Mouse (Mus musculus) lung, postnatal 0 days (tissue): ENCODE measurements at regions not wholly inside any gene's neighbourhood (a gene's known extent, or its start where the extent isn't known, plus 50 kb on each side); places are given as distances from the start of the nearest gene placed in this dataset.
"Not testable (repeated sequence)": the region's sequence is repeated elsewhere in the genome, so short reads cannot be mapped to it uniquely, and the experiment has no call there.

ENCODE experiments used
- ATAC-seq: fragments of 200-750 bp; cut with Nextera tagmentation; 2 replicates; pipeline ENCODE4 v1.8.0; 2017; ENCODE audit warnings: moderate library complexity
- DNase-seq: peaks from one replicate; pipeline ENCODE4 v3.0.0-alpha.2; 2016; ENCODE audit warnings: low spot score
- H3K27ac ChIP-seq: fragments of 300-500 bp; sonication (generic); 2 replicates; pipeline ENCODE4 v1.5.1; 2014; ENCODE audit warnings: antibody characterized with exemption, mild to moderate bottlenecking, low read length, mixed read lengths
- H3K27me3 ChIP-seq: fragments of 300-500 bp; sonication (generic); replicated peaks from 2 replicates; pipeline ENCODE4 v1.6.1; 2014; ENCODE audit warnings: low read length, mixed read lengths; ENCODE audit not compliant: insufficient read depth
- H3K36me3 ChIP-seq: fragments of 300-500 bp; sonication (generic); 2 replicates; pipeline ENCODE4 v1.6.1; 2014; ENCODE audit warnings: low read length, mixed read lengths; ENCODE audit not compliant: insufficient read depth
- H3K4me1 ChIP-seq: fragments of 300-500 bp; sonication (generic); 2 replicates; pipeline ENCODE4 v1.6.1; 2014; ENCODE audit warnings: antibody characterized with exemption, low read depth, low read length, mixed read lengths; ENCODE audit not compliant: insufficient read depth
- H3K4me2 ChIP-seq: fragments of 300-500 bp; sonication (generic); replicated peaks from 2 replicates; pipeline ENCODE4 v1.6.1; 2014; ENCODE audit warnings: low read depth, mild to moderate bottlenecking, low read length, moderate library complexity, mixed read lengths
- H3K4me3 ChIP-seq: fragments of 300-500 bp; sonication (generic); 2 replicates; pipeline ENCODE4 v1.5.1; 2014; ENCODE audit warnings: low read depth, low read length
- H3K9ac ChIP-seq: fragments of 300-500 bp; sonication (generic); replicated peaks from 2 replicates; pipeline ENCODE4 v1.6.1; 2014; ENCODE audit warnings: low read depth, mild to moderate bottlenecking
- H3K9me3 ChIP-seq: fragments of 300-500 bp; sonication (generic); 2 replicates; pipeline ENCODE4 v1.6.1; 2016; ENCODE audit warnings: low read length, mixed read lengths
- CTCF ChIP-seq: IDR thresholded peaks from 2 replicates; pipeline ENCODE4 v1.5.1; 2016; ENCODE audit warnings: antibody characterized with exemption, mild to moderate bottlenecking
- EP300 ChIP-seq: IDR thresholded peaks from 2 replicates; pipeline ENCODE4 v1.6.1; 2016; ENCODE audit warnings: antibody characterized with exemption, mild to moderate bottlenecking, control low read depth
- WGBS: fragments of 180-500 bp; shearing (Covaris S2); extraction: QIAGEN DNeasy Blood & Tissue Kit; methylation state at CpG from one replicate; pipeline ENCODE4 v1.1.7; 2014; 5-methylcytosine and 5-hydroxymethylcytosine counted together

GRCm38 (mm10) chr6:5594011-5594410 is 97.9 kb upstream of the Pdk4 start:
- no peaks in the 10 kb centered on the region for H3K9me3 ChIP-seq
- H3K4me3 ChIP-seq = no peak overlapping the region
- TF ChIP-seq CTCF = peak; percentile 23; the same call in 1 of the 2 replicates
- TF ChIP-seq EP300 = no peak
- no peak overlapping the region for H3K27ac ChIP-seq
- no peaks in the 10 kb centered on the region for H3K27me3 ChIP-seq
- DNase-seq = peak; percentile 35
- peak; percentile 52; the same call in 1 of the 2 replicates for ATAC-seq
- WGBS = 40% methylated on average over 6 of the region's 6 CpGs
- H3K4me1 ChIP-seq = no peaks in the 10 kb centered on the region
- no peak overlapping the region for H3K9ac ChIP-seq
- no peaks in the 10 kb centered on the region for H3K36me3 ChIP-seq
- no peak overlapping the region for H3K4me2 ChIP-seq

GRCm38 (mm10) chr6:5589635-5590034 is 93.5 kb upstream of the Pdk4 start:
- no peaks in the 10 kb centered on the region for H3K27me3 ChIP-seq
- H3K4me1 ChIP-seq = no peaks in the 10 kb centered on the region
- H3K4me3 ChIP-seq = no peak overlapping the region
- ATAC-seq = peak; percentile 83
- no peak overlapping the region for H3K4me2 ChIP-seq
- no peaks in the 10 kb centered on the region for H3K9me3 ChIP-seq
- no peak overlapping the region for H3K9ac ChIP-seq
- TF ChIP-seq CTCF = peak; percentile 97
- TF ChIP-seq EP300 = no peak
- no peaks in the 10 kb centered on the region for H3K36me3 ChIP-seq
- peak; percentile 92 for DNase-seq
- H3K27ac ChIP-seq = no peak overlapping the region
- WGBS = 3% methylated on average over 10 of the region's 10 CpGs

- Histone ChIP-seq H3K4me2 (no peak overlapping the region), H3K27me3 (no peaks in the 10 kb centered on the region), H3K4me3 (no peak overlapping the region), H3K27ac (no peak overlapping the region), H3K9ac (no peak overlapping the region), H3K36me3 (no peaks in the 10 kb centered on the region), H3K4me1 (no peaks in the 10 kb centered on the region), H3K9me3 (no peaks in the 10 kb centered on the region)
- 68% methylated on average over 2 of the region's 2 CpGs for WGBS
- no peak for DNase-seq
- TF ChIP-seq EP300 (no peak), CTCF (no peak)
- ATAC-seq = no peak
These were observed 86.9 kb upstream of the Pdk4 start for GRCm38 (mm10) chr6:5582923-5583525.

- H3K9me3 ChIP-seq, H3K4me3 ChIP-seq, ATAC-seq, DNase-seq, H3K4me1 ChIP-seq, H3K27ac ChIP-seq, H3K9ac ChIP-seq, H3K36me3 ChIP-seq, H3K27me3 ChIP-seq, H3K4me2 ChIP-seq: not testable (repeated sequence)
- WGBS = 89% methylated on average over 2 of the region's 2 CpGs
These were observed 80.8 kb upstream of the Pdk4 start for GRCm38 (mm10) chr6:5576891-5577290.

GRCm38 (mm10) chr6:5566582-5566981 is 70.5 kb upstream of the Pdk4 start:
- TF ChIP-seq CTCF = no peak
- TF ChIP-seq EP300 = no peak
- no peak for ATAC-seq
- WGBS = 31% methylated on average over 5 of the region's 5 CpGs

GRCm38 (mm10) chr6:5565049-5565448 is 68.9 kb upstream of the Pdk4 start:
- 93% methylated on average over 2 of the region's 2 CpGs for WGBS
- Histone ChIP-seq H3K4me3 (no peak overlapping the region), H3K4me2 (no peak overlapping the region), H3K36me3 (no peaks in the 10 kb centered on the region), H3K9ac (no peak overlapping the region), H3K9me3 (no peaks in the 10 kb centered on the region), H3K4me1 (no peaks in the 10 kb centered on the region), H3K27me3 (no peaks in the 10 kb centered on the region), H3K27ac (no peak overlapping the region)
- DNase-seq (no peak), ATAC-seq (no peak)
- TF ChIP-seq CTCF (no peak), EP300 (no peak)

More at GRCm38 (mm10) chr6:5566582-5566981, 70.5 kb upstream of the Pdk4 start:
- Histone ChIP-seq H3K4me2 (no peak overlapping the region), H3K4me3 (no peak overlapping the region), H3K9me3 (no peaks in the 10 kb centered on the region), H3K27ac (no peak overlapping the region), H3K27me3 (no peaks in the 10 kb centered on the region), H3K9ac (no peak overlapping the region), H3K4me1 (no peaks in the 10 kb centered on the region), H3K36me3 (no peaks in the 10 kb centered on the region)
- DNase-seq = no peak
